Mouse (Mus musculus) myocyte (in vitro differentiated cells): ENCODE measurements around the gene Ptpn22. TPM values are rescaled to one million over a fixed set of nuclear protein-coding genes. Genes with fewer than 3 reads are reported as not detected.

Experiments
- H3K27me3 ChIP-seq: one replicate; pipeline ENCODE4 v1.6.1; 2011; ENCODE audit not compliant: control insufficient read depth, insufficient read depth, insufficient read length
- H3K36me3 ChIP-seq: one replicate; pipeline ENCODE4 v1.6.1; 2011; ENCODE audit not compliant: control insufficient read depth, insufficient read depth
- H3K4me2 ChIP-seq: one replicate; pipeline ENCODE4 v1.6.1; 2011; ENCODE audit warnings: low read depth, control low read depth
- H3K4me3 ChIP-seq: one replicate; pipeline ENCODE4 v1.5.1; 2011; ENCODE audit warnings: mild to moderate bottlenecking, control low read depth, moderate library complexity
- H3K79me2 ChIP-seq: one replicate; pipeline ENCODE4 v1.6.1; 2011; ENCODE audit not compliant: control insufficient read depth, insufficient read depth
- H3ac ChIP-seq: one replicate; pipeline ENCODE4 v1.6.1; 2011; ENCODE audit not compliant: control insufficient read depth, insufficient read length
- CEBPB ChIP-seq: IDR thresholded peaks from 2 replicates; pipeline ENCODE4 v1.6.1; 2011; ENCODE audit warnings: mild to moderate bottlenecking, moderate library complexity; ENCODE audit not compliant: poor library complexity, insufficient read depth, severe bottlenecking
- E2F4 ChIP-seq: IDR thresholded peaks from one replicate; pipeline ENCODE4 v1.6.1; 2011; ENCODE audit warnings: mild to moderate bottlenecking, control low read depth, moderate library complexity; ENCODE audit not compliant: insufficient read depth
- MAX ChIP-seq: IDR thresholded peaks from one replicate; pipeline ENCODE4 v1.6.1; 2011; ENCODE audit warnings: low read depth, mild to moderate bottlenecking, control low read depth
- MYOD1 ChIP-seq, 3 experiments: IDR thresholded peaks; one replicate each; pipeline ENCODE4 v1.6.1; 2011; ENCODE audit warnings: control low read depth in 2 of 3, low read depth in 2 of 3, mild to moderate bottlenecking in 2 of 3, moderate library complexity in 1 of 3; ENCODE audit not compliant: insufficient read length in 2 of 3, control insufficient read depth in 1 of 3
- MYOG ChIP-seq, 3 experiments: IDR thresholded peaks; one replicate each; pipeline ENCODE4 v1.6.1; 2011; ENCODE audit warnings: control low read depth in 2 of 3, low read depth in 2 of 3, mild to moderate bottlenecking in 2 of 3; ENCODE audit not compliant: insufficient read length in 2 of 3, control insufficient read depth in 1 of 3, insufficient read depth in 1 of 3
- POLR2A ChIP-seq: IDR thresholded peaks from one replicate; pipeline ENCODE4 v1.6.1; 2011; ENCODE audit warnings: low read depth, mild to moderate bottlenecking, control low read depth, moderate library complexity; ENCODE audit not compliant: insufficient read length
- POLR2AphosphoS2 ChIP-seq: IDR thresholded peaks from one replicate; pipeline ENCODE4 v1.6.1; 2011; ENCODE audit warnings: low read depth, control low read depth; ENCODE audit not compliant: insufficient read length
- REST ChIP-seq: IDR thresholded peaks from one replicate; pipeline ENCODE4 v1.6.1; 2011; ENCODE audit warnings: mild to moderate bottlenecking, control low read depth, moderate library complexity; ENCODE audit not compliant: insufficient read depth, insufficient read length
- SRF ChIP-seq: IDR thresholded peaks from one replicate; pipeline ENCODE4 v1.6.1; 2011; ENCODE audit warnings: low read depth; ENCODE audit not compliant: control insufficient read depth, insufficient read length
- TCF12 ChIP-seq: IDR thresholded peaks from one replicate; pipeline ENCODE4 v1.6.1; 2011; ENCODE audit warnings: mild to moderate bottlenecking, control low read depth; ENCODE audit not compliant: poor library complexity, insufficient read depth, severe bottlenecking
- TCF3 ChIP-seq: IDR thresholded peaks from one replicate; pipeline ENCODE4 v1.6.1; 2011; ENCODE audit warnings: low read depth, control low read depth; ENCODE audit not compliant: insufficient read length
- USF1 ChIP-seq: IDR thresholded peaks from one replicate; pipeline ENCODE4 v1.6.1; 2011; ENCODE audit warnings: low read depth, mild to moderate bottlenecking, control low read depth, moderate library complexity
- polyA plus RNA-seq: library from polyadenylated mRNA; unstranded; fragments of >200 nt; fragmentation: generic; extraction: Trizol; gene quantifications from one replicate; pipeline ENCODE4 v1.2.1, GENCODE M21; 2012; ENCODE audit warnings: missing spikeins

Gene Ptpn22
- polyA plus RNA-seq, 1 experiment, result 5.3 TPM

- Histone ChIP-seq H3K4me2 (peak overlapping the region; percentile 90), H3K36me3 (no peaks in the 10 kb centered on the region), H3K4me3 (peak overlapping the region; percentile 95), H3K79me2 (peaks cover 34% of the 10 kb centered on the region), H3ac (peak overlapping the region; percentile 39), H3K27me3 (no peaks in the 10 kb centered on the region)
- no peak for TF ChIP-seq TCF3
- no peak for TF ChIP-seq TCF12
- no peak for TF ChIP-seq MYOG (IDR thresholded peaks at IDR 0.05; ENCODE audit: control insufficient read depth in 1 of 3, insufficient read depth in 1 of 3, insufficient read length in 2 of 3, low read depth in 2 of 3)
- no peak for TF ChIP-seq POLR2A
- no peak for TF ChIP-seq MYOD1 (IDR thresholded peaks at IDR 0.05; ENCODE audit: control insufficient read depth in 1 of 3, insufficient read length in 2 of 3, low read depth in 2 of 3)
- no peak for TF ChIP-seq USF1
- no peak for TF ChIP-seq E2F4
- no peak for TF ChIP-seq POLR2AphosphoS2
- no peak for TF ChIP-seq SRF
These were observed 53.9 kb downstream of the Ptpn22 start for GRCm38 (mm10) chr3:103913451-103913961.

- Histone ChIP-seq H3K4me2 (peak within 1 kb of the TSS; percentile 90), H3ac (peak within 1 kb of the TSS; percentile 39), H3K27me3 (no peaks in the 10 kb centered on the region), H3K79me2 (peaks cover 40% of the 10 kb centered on the region), H3K36me3 (no peaks in the 10 kb centered on the region), H3K4me3 (peak within 1 kb of the TSS; percentile 95)
- TF ChIP-seq USF1, result no peak
- peak; percentile 20 for TF ChIP-seq E2F4
- no peak for TF ChIP-seq TCF3
- TF ChIP-seq SRF, result peak; percentile 80
- no peak for TF ChIP-seq REST
- TF ChIP-seq MYOD1 (IDR thresholded peaks at IDR 0.05; ENCODE audit: control insufficient read depth in 1 of 3, insufficient read length in 2 of 3, low read depth in 2 of 3), result peak in 1 of 3 experiments; percentile 19
- TF ChIP-seq POLR2A, result peak; percentile 83
- no peak for TF ChIP-seq CEBPB
- peak; percentile 88 for TF ChIP-seq POLR2AphosphoS2
- TF ChIP-seq MYOG (IDR thresholded peaks at IDR 0.05; ENCODE audit: control insufficient read depth in 1 of 3, insufficient read depth in 1 of 3, insufficient read length in 2 of 3, low read depth in 2 of 3), result no peak
- no peak for TF ChIP-seq TCF12
- TF ChIP-seq MAX, result no peak
These were observed 54.5 kb downstream of the Ptpn22 start, which contains the start of gene Rsbn1 for GRCm38 (mm10) chr3:103914010-103914669. Gene Rsbn1, plus strand, starts transcription at chr3:103914120.

DNA sequence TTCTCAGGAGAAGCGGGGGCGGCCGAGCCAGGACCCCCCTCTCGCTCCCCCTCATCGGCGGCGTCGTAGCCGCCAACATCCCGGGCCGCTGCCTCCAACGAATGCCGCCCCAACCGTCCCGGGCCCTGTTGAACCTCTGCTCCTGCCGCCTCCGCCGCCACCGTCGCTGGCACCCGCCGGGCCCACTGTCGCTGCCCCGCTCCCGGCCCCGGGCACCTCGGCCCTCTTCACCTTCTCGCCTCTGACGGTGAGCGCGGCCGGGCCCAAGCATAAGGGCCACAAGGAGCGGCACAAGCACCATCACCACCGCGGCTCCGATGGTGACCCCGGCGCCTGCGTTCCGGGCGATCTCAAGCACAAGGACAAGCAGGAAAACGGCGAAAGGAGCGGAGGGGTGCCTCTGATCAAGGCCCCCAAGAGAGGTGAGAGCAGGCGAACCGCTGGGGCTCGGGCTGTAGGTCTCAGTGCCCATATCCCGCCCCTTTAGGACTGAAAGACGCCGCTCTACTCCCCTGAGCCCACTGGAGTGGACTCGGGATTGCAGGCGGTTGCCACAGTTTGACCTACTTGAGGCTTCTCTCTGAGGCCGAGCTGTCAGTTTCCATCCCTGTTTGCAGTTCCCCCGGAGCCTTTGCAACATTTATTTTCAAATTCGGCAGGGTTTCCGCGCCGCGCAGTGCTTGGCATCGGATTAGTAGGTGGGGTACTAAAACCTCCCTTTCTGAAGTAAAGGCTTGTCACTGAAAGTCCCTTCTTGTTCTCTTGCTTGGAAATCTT, 55.3 kb downstream of the Ptpn22 start:
- H3K36me3 ChIP-seq, result no peaks in the 10 kb centered on the region
- no peak for TF ChIP-seq SRF
- peak; percentile 63 for TF ChIP-seq E2F4
- no peak for TF ChIP-seq MYOD1 (IDR thresholded peaks at IDR 0.05; ENCODE audit: control insufficient read depth in 1 of 3, insufficient read length in 2 of 3, low read depth in 2 of 3)
- TF ChIP-seq POLR2A, result peak; percentile 43
- TF ChIP-seq MYOG (IDR thresholded peaks at IDR 0.05; ENCODE audit: control insufficient read depth in 1 of 3, insufficient read depth in 1 of 3, insufficient read length in 2 of 3, low read depth in 2 of 3), result peak in 1 of 3 experiments; percentile 17
- no peak for TF ChIP-seq TCF3
- peak; percentile 46 for TF ChIP-seq POLR2AphosphoS2
- no peak for TF ChIP-seq REST
- TF ChIP-seq USF1, result no peak
- no peak for TF ChIP-seq MAX
- peak; percentile 79 for TF ChIP-seq CEBPB
- TF ChIP-seq TCF12, result no peak
- peaks cover 48% of the 10 kb centered on the region for H3K79me2 ChIP-seq
- H3K27me3 ChIP-seq, result no peaks in the 10 kb centered on the region
- peak overlapping the region; percentile 95 for H3K4me3 ChIP-seq
- H3ac ChIP-seq, result peak overlapping the region; percentile 39
- peak overlapping the region; percentile 96 for H3K4me2 ChIP-seq

DNA sequence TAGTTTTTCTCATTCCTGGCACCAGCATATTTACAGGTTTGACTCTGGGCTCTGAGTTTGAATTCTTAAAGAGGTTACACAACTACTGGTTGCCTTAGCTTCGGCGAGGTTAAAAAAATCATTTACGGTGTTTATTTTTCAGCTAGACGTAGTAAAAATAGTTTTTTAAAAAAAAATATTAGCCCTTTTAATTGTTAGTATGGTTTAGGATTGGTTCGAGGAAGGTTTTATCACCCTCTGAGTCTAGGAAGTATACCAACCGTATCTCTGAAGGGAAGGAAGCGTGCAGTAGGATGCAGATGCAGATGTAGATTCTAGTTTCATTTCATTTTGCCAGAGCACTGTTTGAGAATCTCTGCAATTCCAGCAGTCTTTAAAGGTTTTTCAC, 55.9 kb downstream of the Ptpn22 start:
- Histone ChIP-seq H3ac (peak overlapping the region; percentile 39), H3K4me3 (peak overlapping the region; percentile 95), H3K4me2 (peak overlapping the region; percentile 96), H3K79me2 (peaks cover 54% of the 10 kb centered on the region), H3K36me3 (no peaks in the 10 kb centered on the region), H3K27me3 (no peaks in the 10 kb centered on the region)
- no peak for TF ChIP-seq REST
- no peak for TF ChIP-seq MYOG (IDR thresholded peaks at IDR 0.05; ENCODE audit: control insufficient read depth in 1 of 3, insufficient read depth in 1 of 3, insufficient read length in 2 of 3, low read depth in 2 of 3)
- TF ChIP-seq E2F4, result no peak
- no peak for TF ChIP-seq MYOD1 (IDR thresholded peaks at IDR 0.05; ENCODE audit: control insufficient read depth in 1 of 3, insufficient read length in 2 of 3, low read depth in 2 of 3)
- no peak for TF ChIP-seq MAX
- TF ChIP-seq TCF3, result no peak
- TF ChIP-seq CEBPB, result no peak
- TF ChIP-seq USF1, result no peak
- TF ChIP-seq TCF12, result no peak
